8 mouse cellular contexts compared by ENCODE assay signal in genomic region chr10:69924845-69925244, GRCm38 (mm10).
DNase-seq lines count a peak whose midpoint lies in the region; ATAC-seq and TF ChIP-seq lines count a peak whose summit lies in the region.

No protein-coding gene starts in this region.

- peaks cover 32% of the 10 kb centered on the region for H3K4me1 ChIP-seq in kidney, adult 2 months (ENCODE audit: control insufficient read depth, insufficient read depth, low read length)
- peaks cover 56% of the 10 kb centered on the region for H3K4me1 ChIP-seq in heart, embryonic 13.5 days
- peaks cover 38% of the 10 kb centered on the region for H3K4me1 ChIP-seq in limb, embryonic 10.5 days
- peaks cover 45% of the 10 kb centered on the region for H3K4me1 ChIP-seq in neural tube, embryonic 12.5 days

- H3K9me3 ChIP-seq in heart, embryonic 13.5 days = no peaks in the 10 kb centered on the region
- H3K9me3 ChIP-seq in limb, embryonic 10.5 days (replicated peaks) = no peaks in the 10 kb centered on the region
- H3K9me3 ChIP-seq in neural tube, embryonic 12.5 days = no peaks in the 10 kb centered on the region

- ATAC-seq in heart, embryonic 13.5 days (ENCODE audit: extremely low read depth, insufficient number of reproducible peaks, low FRiP score, low TSS enrichment) = peak; percentile 26; the same call in 1 of the 2 replicates
- ATAC-seq in neural tube, embryonic 12.5 days (ENCODE audit: low FRiP score, low read depth) = no peak
- ATAC-seq in cerebellum, adult (ENCODE audit: insufficient number of reproducible peaks, low FRiP score, low TSS enrichment) = no peak
- no peak for ATAC-seq in inflammation-experienced regulatory T-cells, adult 6 months

- H3K36me3 ChIP-seq in kidney, adult 2 months (ENCODE audit: control insufficient read depth, insufficient read depth, low read length) = no peaks in the 10 kb centered on the region; the same call in 1 of the 2 replicates
- peaks cover 16% of the 10 kb centered on the region for H3K36me3 ChIP-seq in heart, embryonic 13.5 days
- H3K36me3 ChIP-seq in limb, embryonic 10.5 days = no peaks in the 10 kb centered on the region; the same call in 1 of the 2 replicates
- H3K36me3 ChIP-seq in neural tube, embryonic 12.5 days = 0 out of 2 replicates have a peak, but pooled peaks cover 8% of the 10 kb centered on the region

- DNase-seq in kidney, adult 2 months = peak; percentile 34
- DNase-seq in kidney, adult 9 months = no peak
- DNase-seq in limb, embryonic 10.5 days (ENCODE audit: low spot score) = peak; percentile 36
- DNase-seq in layer of hippocampus, adult 18-20 months (ENCODE audit: low spot score in 2 of 2) = no peak

- peak overlapping the region; percentile 77 for H3K9ac ChIP-seq in heart, embryonic 13.5 days
- no peak overlapping the region for H3K9ac ChIP-seq in neural tube, embryonic 12.5 days

- no peak for TF ChIP-seq CTCF in kidney, adult 2 months (conservative IDR thresholded peaks at IDR 0.05; ENCODE audit: insufficient read depth, insufficient read length, low read depth, low read length)

- peak overlapping the region; percentile 69 for H3K4me2 ChIP-seq in heart, embryonic 13.5 days
- peak overlapping the region; percentile 56 for H3K4me2 ChIP-seq in neural tube, embryonic 12.5 days (replicated peaks)

- 6% methylated on average over 14 of the region's 14 CpGs for WGBS in kidney, adult 2 months
- 5% methylated on average over 14 of the region's 14 CpGs for WGBS in heart, embryonic 13.5 days
- 3% methylated on average over 14 of the region's 14 CpGs for WGBS in limb, embryonic 10.5 days
- 2% methylated on average over 14 of the region's 14 CpGs for WGBS in neural tube, embryonic 12.5 days

- TF ChIP-seq POLR2A in kidney, adult 2 months (IDR thresholded peaks at IDR 0.05; ENCODE audit: low read depth, low read length) = no peak

- peak overlapping the region; percentile 79 for H3K27ac ChIP-seq in kidney, adult 2 months (ENCODE audit: insufficient read depth, low read depth, low read length)
- H3K27ac ChIP-seq in heart, embryonic 13.5 days (replicated peaks) = peak overlapping the region; percentile 82
- peak overlapping the region; percentile 80 for H3K27ac ChIP-seq in limb, embryonic 10.5 days
- H3K27ac ChIP-seq in neural tube, embryonic 12.5 days = no peak overlapping the region

- H3K27me3 ChIP-seq in kidney, adult 2 months (replicated peaks; ENCODE audit: control insufficient read depth, insufficient read depth, low read length) = no peaks in the 10 kb centered on the region
- no peaks in the 10 kb centered on the region for H3K27me3 ChIP-seq in heart, embryonic 13.5 days (replicated peaks)
- H3K27me3 ChIP-seq in limb, embryonic 10.5 days (ENCODE audit: low read depth, poor library complexity, severe bottlenecking) = no peaks in the 10 kb centered on the region
- H3K27me3 ChIP-seq in neural tube, embryonic 12.5 days (replicated peaks) = no peaks in the 10 kb centered on the region

- peak overlapping the region; percentile 50 for H3K4me3 ChIP-seq in kidney, adult 2 months (ENCODE audit: insufficient read depth, low read depth, low read length)
- H3K4me3 ChIP-seq in heart, embryonic 13.5 days = peak overlapping the region; percentile 52
- H3K4me3 ChIP-seq in limb, embryonic 10.5 days = peak overlapping the region; percentile 53
- H3K4me3 ChIP-seq in neural tube, embryonic 12.5 days = no peak overlapping the region

Comparison
In these comparisons a context has a peak if more than half of its experiments do, and no peak if none do; other contexts are left out.
1. DNase-seq: peak in kidney, adult 2 months (single experiment) and limb, embryonic 10.5 days (single experiment); none in kidney, adult 9 months (single experiment) and layer of hippocampus, adult 18-20 months (0 of 2).